Comparison of ENCODE assay signal across 19 mouse cellular contexts in the genomic region with DNA sequence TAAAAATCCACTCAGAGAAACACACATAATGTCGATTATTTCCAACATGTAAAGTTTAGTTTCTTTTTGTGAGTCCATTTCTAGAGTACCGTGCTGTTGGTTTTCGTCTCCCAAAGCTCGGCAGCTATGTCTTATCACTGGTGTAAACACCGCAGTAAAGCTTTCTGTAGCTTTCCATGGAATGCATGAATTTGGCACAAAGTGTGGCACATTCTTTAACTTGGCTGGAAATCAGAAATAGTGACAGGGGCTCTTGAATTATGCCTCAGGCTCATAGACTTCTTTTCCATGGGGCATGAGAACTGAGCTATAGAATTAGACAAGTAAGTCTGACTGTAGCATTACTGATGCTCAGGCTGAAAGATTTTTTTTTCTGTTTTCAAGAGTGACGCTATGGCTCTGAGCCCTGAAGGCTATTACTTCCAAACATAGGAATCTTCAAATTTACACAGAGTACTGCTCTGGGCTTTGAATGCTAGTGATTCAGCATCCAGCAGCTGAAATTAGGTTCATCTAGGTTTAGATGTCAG.
"Had no signal": no experiment of that assay in that cellular context is flagged by ENCODE, and none has a peak within 500 bp of the region (broad histone marks: within the 10 kb centered on the region; RNA-seq: fewer than 3 reads in every experiment).

No protein-coding gene starts in this region.

- H3K4me3 ChIP-seq: left cerebral cortex, adult 2 months; liver, embryonic 13.5 days; megakaryocyte, embryonic 14.5 days; midbrain, embryonic 10.5 days; midbrain, embryonic 13.5 days; myocyte; neural tube, embryonic 13.5 days; stomach, embryonic 15.5 days had no signal

- H3K27ac ChIP-seq: left cerebral cortex, adult 2 months; liver, embryonic 13.5 days; midbrain, embryonic 10.5 days; midbrain, embryonic 13.5 days; neural tube, embryonic 13.5 days; stomach, embryonic 15.5 days had no signal

- H3K9me3 ChIP-seq: liver, embryonic 13.5 days; midbrain, embryonic 10.5 days; midbrain, embryonic 13.5 days; neural tube, embryonic 13.5 days; stomach, embryonic 15.5 days had no signal

- ATAC-seq: midbrain, embryonic 13.5 days; midbrain, embryonic 16.5 days had no signal

- H3K9ac ChIP-seq: liver, embryonic 13.5 days; midbrain, embryonic 13.5 days; neural tube, embryonic 13.5 days; stomach, embryonic 15.5 days had no signal

- DNase-seq: kidney, adult 18-20 months; kidney, adult 9 months; kidney, postnatal 36 days; layer of hippocampus, postnatal 36 days; liver, embryonic 13.5 days; retina, postnatal 1 day; right cerebral cortex, postnatal 25 days; spleen, adult 18-20 months; thymus, adult 2 months; thymus, postnatal 14 days; thymus, postnatal 4 days had no signal

- H3K4me2 ChIP-seq: liver, embryonic 13.5 days; midbrain, embryonic 13.5 days; neural tube, embryonic 13.5 days; stomach, embryonic 15.5 days had no signal

- H3K36me3 ChIP-seq: liver, embryonic 13.5 days; midbrain, embryonic 10.5 days; midbrain, embryonic 13.5 days; neural tube, embryonic 13.5 days; stomach, embryonic 15.5 days had no signal

- H3K27me3 ChIP-seq: liver, embryonic 13.5 days; megakaryocyte, embryonic 14.5 days; midbrain, embryonic 13.5 days; neural tube, embryonic 13.5 days; stomach, embryonic 15.5 days had no signal

- H3K4me1 ChIP-seq: liver, embryonic 13.5 days; megakaryocyte, embryonic 14.5 days; midbrain, embryonic 10.5 days; midbrain, embryonic 13.5 days; neural tube, embryonic 13.5 days; stomach, embryonic 15.5 days had no signal
